Mouse (Mus musculus) ES-E14 (cell line): ENCODE results near the gene Isca2. TPM values are rescaled to one million over a fixed set of nuclear protein-coding genes. Genes with fewer than 3 reads are reported as not detected.

ENCODE experiments used
- DNase-seq: peaks from one replicate; pipeline ENCODE4 v3.0.0-alpha.2; 2013; ENCODE audit warnings: low read depth, low spot score
- H3K27ac ChIP-seq: 2 replicates; pipeline ENCODE4 v1.5.1; 2012; ENCODE audit warnings: low read depth, mild to moderate bottlenecking, low read length, moderate library complexity, mixed read lengths; ENCODE audit not compliant: poor library complexity, insufficient read depth, severe bottlenecking
- H3K36me3 ChIP-seq: 2 replicates; pipeline ENCODE4 v1.6.1; 2012; ENCODE audit warnings: mild to moderate bottlenecking, low read length, moderate library complexity, mixed read lengths; ENCODE audit not compliant: control insufficient read depth, poor library complexity, insufficient read depth, severe bottlenecking
- H3K4me1 ChIP-seq, 2 experiments: fragments of 150-350 bp in 1 of 2; sonication (generic) in 1 of 2; 2 replicates each; pipeline ENCODE4 v1.6.1; 2012; ENCODE audit warnings: low read length in 2 of 2, mild to moderate bottlenecking in 1 of 2, mixed read lengths in 1 of 2; ENCODE audit not compliant: control insufficient read depth in 2 of 2, insufficient read depth in 2 of 2, poor library complexity in 1 of 2
- H3K4me3 ChIP-seq, 2 experiments: fragments of 150-350 bp in 1 of 2; sonication (generic) in 1 of 2; 2 replicates each; pipeline ENCODE4 v1.5.1; 2012; ENCODE audit warnings: low read length in 2 of 2, low read depth in 1 of 2, mild to moderate bottlenecking in 1 of 2, mixed read lengths in 1 of 2; ENCODE audit not compliant: insufficient read depth in 1 of 2, poor library complexity in 1 of 2, severe bottlenecking in 1 of 2
- H3K9ac ChIP-seq: 2 replicates; pipeline ENCODE4 v1.6.1; 2012; ENCODE audit warnings: low read depth, mild to moderate bottlenecking, low read length, mixed read lengths; ENCODE audit not compliant: poor library complexity, insufficient read depth, severe bottlenecking
- H3K9me3 ChIP-seq: fragments of 150-350 bp; sonication (generic); 2 replicates; pipeline ENCODE4 v1.6.1; 2012; ENCODE audit warnings: low read depth, mild to moderate bottlenecking, low read length; ENCODE audit not compliant: control insufficient read depth, insufficient read depth
- CHD2 ChIP-seq: IDR thresholded peaks from 2 replicates; pipeline ENCODE4 v1.6.1; 2014; ENCODE audit warnings: mild to moderate bottlenecking, low read depth, low read length, inconsistent platforms
- HCFC1 ChIP-seq: IDR thresholded peaks from 2 replicates; pipeline ENCODE4 v1.6.1; 2012; ENCODE audit warnings: low read length, inconsistent platforms, borderline replicate concordance; ENCODE audit not compliant: insufficient read depth
- MAFK ChIP-seq: IDR thresholded peaks from 2 replicates; pipeline ENCODE4 v1.6.1; 2014; ENCODE audit warnings: mild to moderate bottlenecking, low read depth, low read length, inconsistent platforms; ENCODE audit not compliant: insufficient read depth
- ZC3H11A ChIP-seq: IDR thresholded peaks from 2 replicates; pipeline ENCODE4 v1.6.1; 2012; ENCODE audit warnings: low read depth, mild to moderate bottlenecking, inconsistent platforms, low read length, borderline replicate concordance
- ZNF384 ChIP-seq: IDR thresholded peaks from 2 replicates; pipeline ENCODE4 v1.6.1; 2012; ENCODE audit warnings: low read depth, low read length, inconsistent platforms
- in situ Hi-C, 2 experiments: fragments of 600-800 bp; cut with MboI; formaldehyde crosslinking; loops; one replicate each; pipeline ENCODE4 v1.15.1; 2025; ENCODE audit warnings: low sequenced_read_pairs in 2 of 2, inconsistent platforms in 1 of 2; ENCODE audit not compliant: unreplicated experiment in 2 of 2
- total RNA-seq: library from RNA; depleted of rRNA; stranded (reverse); fragments of 300-350 nt; gene quantifications from 2 replicates; pipeline ENCODE4 v1.2.3, GENCODE M21; 2012; rRNA removed

The Isca2 gene
- total RNA-seq, 1 experiment, result 36.5 TPM

DNA sequence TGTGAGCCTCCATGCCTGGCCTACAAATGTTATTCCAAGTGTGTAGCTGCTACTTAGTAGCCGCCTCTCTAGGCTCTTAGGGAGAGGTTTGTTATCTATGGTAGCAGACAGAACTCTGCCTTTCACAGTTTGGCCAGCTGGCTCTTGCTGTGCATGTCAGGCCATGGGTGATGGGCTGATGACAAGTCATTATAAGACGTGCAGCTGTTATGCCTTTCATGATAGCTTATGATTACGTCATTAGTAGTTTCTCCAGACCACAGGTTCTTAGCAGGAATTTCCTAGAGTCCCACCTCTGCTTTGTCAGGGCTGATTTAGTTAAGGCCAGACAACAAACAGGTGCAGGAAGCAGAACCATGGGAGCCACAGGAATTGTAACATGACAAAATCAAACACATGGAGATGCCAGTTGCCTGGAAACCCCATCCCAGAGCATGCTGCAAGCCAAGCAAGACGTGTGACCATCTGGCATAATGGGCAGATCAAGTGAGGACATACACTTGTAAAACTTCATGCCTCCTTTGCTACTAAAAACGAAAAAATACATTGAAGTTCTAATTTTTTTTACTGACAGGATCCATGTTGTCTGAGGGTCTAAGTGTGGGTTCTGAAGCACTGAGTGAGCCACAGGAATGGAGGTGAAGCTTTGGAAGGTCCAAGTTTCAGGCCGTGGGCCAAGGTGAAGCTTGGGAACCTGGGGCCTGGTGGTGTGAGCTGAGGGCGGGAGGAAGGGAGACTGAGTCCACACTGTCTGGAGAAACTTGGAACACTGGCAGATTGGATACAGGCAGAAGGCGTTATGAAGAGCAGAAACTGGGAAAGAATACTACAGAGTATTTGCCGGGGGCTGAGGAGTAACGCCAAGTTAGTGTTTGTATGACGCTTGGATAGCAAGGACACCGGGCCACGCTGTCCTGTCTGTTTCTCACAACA lies 46.5 kb downstream of the Isca2 start:
- Histone ChIP-seq H3K9me3 (no peaks in the 10 kb centered on the region), H3K9ac (no peak overlapping the region), H3K4me3 (no peak overlapping the region), H3K36me3 (no peaks in the 10 kb centered on the region), H3K4me1 (no peaks in the 10 kb centered on the region), H3K27ac (no peak overlapping the region)
- no peak for DNase-seq
- no peak for TF ChIP-seq CHD2
- no peak for TF ChIP-seq MAFK
- no peak for TF ChIP-seq ZC3H11A
- TF ChIP-seq HCFC1, result no peak
- no peak for TF ChIP-seq ZNF384
- in situ Hi-C loops, result no loop called here

GRCm38 (mm10) chr12:84823601-84824000 lies 50.5 kb downstream of the Isca2 start:
- TF ChIP-seq ZC3H11A (no peak), ZNF384 (no peak), HCFC1 (no peak), CHD2 (no peak), MAFK (no peak)
- in situ Hi-C loops, result no loop called here
- H3K9me3 ChIP-seq, result no peaks in the 10 kb centered on the region
- no peak overlapping the region for H3K9ac ChIP-seq
- H3K4me3 ChIP-seq, result no peak overlapping the region
- no peak for DNase-seq
- no peaks in the 10 kb centered on the region for H3K36me3 ChIP-seq
- H3K27ac ChIP-seq, result no peak overlapping the region
- no peaks in the 10 kb centered on the region for H3K4me1 ChIP-seq

GRCm38 (mm10) chr12:84824203-84824602 lies 51.2 kb downstream of the Isca2 start:
- Histone ChIP-seq H3K4me1 (no peaks in the 10 kb centered on the region), H3K9ac (no peak overlapping the region), H3K27ac (no peak overlapping the region), H3K4me3 (no peak overlapping the region), H3K36me3 (no peaks in the 10 kb centered on the region), H3K9me3 (no peaks in the 10 kb centered on the region)
- no peak for TF ChIP-seq MAFK
- no peak for TF ChIP-seq ZC3H11A
- TF ChIP-seq CHD2, result no peak
- no peak for TF ChIP-seq HCFC1
- in situ Hi-C loops, result no loop called here
- no peak for DNase-seq

Other genes with a start within 250 kb of the Isca2 start
- 0.05 TPM in 1 of 2 replicates, not detected in the other for gene Vsx2, start 203.5 kb upstream of the Isca2 start, total RNA-seq
- gene Abcd4, start 155.8 kb upstream of the Isca2 start, total RNA-seq, result 26.9 and 49.5 TPM in 2 replicates
- 4.1 and 5.8 TPM in 2 replicates for gene Vrtn, start 132.2 kb upstream of the Isca2 start, total RNA-seq
- gene Syndig1l, start 74.4 kb upstream of the Isca2 start, total RNA-seq, result 0.09 and 0.16 TPM in 2 replicates
- 84.5 and 106 TPM in 2 replicates for gene Npc2, start 99 bp upstream of the Isca2 start, total RNA-seq
- gene Ltbp2, start 103.3 kb downstream of the Isca2 start, total RNA-seq, result 1.8 and 2.7 TPM in 2 replicates
- gene Fcf1, start 197.6 kb downstream of the Isca2 start, total RNA-seq, result 156 and 161 TPM in 2 replicates
- 31.3 and 35.8 TPM in 2 replicates for gene Arel1, start 197.6 kb downstream of the Isca2 start, total RNA-seq
- 33.4 and 38.8 TPM in 2 replicates for gene Ylpm1, start 223.1 kb downstream of the Isca2 start, total RNA-seq